ENCODE assay signal across 8 mouse cellular contexts in genomic region chr7:127480321-127480720, GRCm38 (mm10). TPM values are rescaled to one million over a fixed set of nuclear protein-coding genes. Genes with fewer than 3 reads are reported as not detected.
A peak's percentile ranks its signal among the peaks of the same experiment; 100 is the strongest.
DNase-seq lines count a peak whose midpoint lies in the region; ATAC-seq and TF ChIP-seq lines count a peak whose summit lies in the region.

No protein-coding gene starts in this region.

- no peak for DNase-seq in layer of hippocampus, adult 2 months (ENCODE audit: low spot score in 2 of 2)
- no peak for DNase-seq in layer of hippocampus, adult 8-10 months (ENCODE audit: low spot score in 2 of 2)
- peak; percentile 23 for DNase-seq in liver
- DNase-seq in natural killer cell, adult 2 months (ENCODE audit: low spot score in 2 of 2), result peak; percentile 74 to 81
- DNase-seq in frontal cortex, postnatal 36 days (ENCODE audit: low spot score in 2 of 2), result no peak
- DNase-seq in urinary bladder, adult 18-20 months (ENCODE audit: low spot score in 2 of 2), result no peak
- no peak for DNase-seq in cerebellum, adult 9-11 months

- peak overlapping the region; percentile 57 for H3K4me3 ChIP-seq in layer of hippocampus, adult 2 months
- H3K4me3 ChIP-seq in forebrain, embryonic 13.5 days, result peak overlapping the region; percentile 99

- 71% methylated on average over 2 of the region's 2 CpGs for WGBS in forebrain, embryonic 13.5 days

- no peak for ATAC-seq in forebrain, embryonic 13.5 days

- peak overlapping the region; percentile 100 for H3K4me2 ChIP-seq in forebrain, embryonic 13.5 days

- H3K27me3 ChIP-seq in forebrain, embryonic 13.5 days, result no peaks in the 10 kb centered on the region

- H3K36me3 ChIP-seq in forebrain, embryonic 13.5 days (ENCODE audit: poor library complexity, severe bottlenecking), result peaks cover 60% of the 10 kb centered on the region

- peak overlapping the region; percentile 99 for H3K27ac ChIP-seq in layer of hippocampus, adult 2 months
- no peak overlapping the region for H3K27ac ChIP-seq in forebrain, embryonic 13.5 days

- peaks cover 32% of the 10 kb centered on the region for H3K4me1 ChIP-seq in forebrain, embryonic 13.5 days

- H3K9me3 ChIP-seq in forebrain, embryonic 13.5 days (replicated peaks), result no peaks in the 10 kb centered on the region

- peak overlapping the region; percentile 97 for H3K9ac ChIP-seq in forebrain, embryonic 13.5 days

- no peak for TF ChIP-seq CTCF in layer of hippocampus, adult 2 months (conservative IDR thresholded peaks at IDR 0.05)

RNA-seq across cellular contexts. Expression of gene Fbrs, which starts 1.3 kb away (rescaled TPM):
- 10 to 100 TPM; 60.3 to 72.5 TPM for total RNA-seq in layer of hippocampus, adult 2 months (2021)
- 10 to 100 TPM; 56.2 to 72.2 (median 65.5) TPM for total RNA-seq in layer of hippocampus, adult 8-10 months (2022)
- 11.2 and 11.9 TPM in 2 replicates for polyA plus RNA-seq in forebrain, embryonic 13.5 days (2015; fragmentation: Nextera tagmentation; extraction: Ambion mirVana)

RNA-seq across cellular contexts. Expression of gene Prr14, which starts 20.9 kb away (rescaled TPM):
- 10 to 100 TPM; 29.2 to 35.3 TPM for total RNA-seq in layer of hippocampus, adult 2 months (2021)
- total RNA-seq in layer of hippocampus, adult 8-10 months (2022), result 10 to 100 TPM; 30.0 to 35.5 (median 34.0) TPM
- 49.6 and 51.0 TPM in 2 replicates for polyA plus RNA-seq in forebrain, embryonic 13.5 days (2015; fragmentation: Nextera tagmentation; extraction: Ambion mirVana)

RNA-seq across cellular contexts. Expression of gene Zfp689, which starts 31.4 kb away (rescaled TPM):
- total RNA-seq in layer of hippocampus, adult 2 months (2021), result 1 to 10 TPM; 5.0 to 7.6 TPM
- total RNA-seq in layer of hippocampus, adult 8-10 months (2022), result 1 to 10 TPM; 4.5 to 7.3 (median 5.5) TPM
- polyA plus RNA-seq in forebrain, embryonic 13.5 days (2015; fragmentation: Nextera tagmentation; extraction: Ambion mirVana), result 16.6 and 17.4 TPM in 2 replicates

RNA-seq across cellular contexts. Expression of gene Srcap, which starts 31.5 kb away (rescaled TPM):
- total RNA-seq in layer of hippocampus, adult 2 months (2021), result 100 to 1,000 TPM; 118 to 127 TPM
- total RNA-seq in layer of hippocampus, adult 8-10 months (2022), result 100 to 1,000 TPM; 118 to 139 (median 120) TPM
- 50.3 and 55.2 TPM in 2 replicates for polyA plus RNA-seq in forebrain, embryonic 13.5 days (2015; fragmentation: Nextera tagmentation; extraction: Ambion mirVana)

RNA-seq across cellular contexts. Expression of gene Gm42715, which starts 39.1 kb away (rescaled TPM):
- total RNA-seq in layer of hippocampus, adult 2 months (2021), result 10 to 100 TPM in 1 of 2 experiments, 1 to 10 TPM in 1; 9.0 to 12.0 TPM
- 10 to 100 TPM in 1 of 4 experiments, 1 to 10 TPM in 3; 8.1 to 17.1 (median 9.6) TPM for total RNA-seq in layer of hippocampus, adult 8-10 months (2022)
- 19.5 and 21.2 TPM in 2 replicates for polyA plus RNA-seq in forebrain, embryonic 13.5 days (2015; fragmentation: Nextera tagmentation; extraction: Ambion mirVana)

Comparison
In these comparisons a context has a peak if more than half of its experiments do, and no peak if none do; other contexts are left out.
1. DNase-seq: peak in liver (single experiment) and natural killer cell, adult 2 months (2 of 2); none in layer of hippocampus, adult 2 months (0 of 2), layer of hippocampus, adult 8-10 months (0 of 2), frontal cortex, postnatal 36 days (0 of 2), urinary bladder, adult 18-20 months (0 of 2) and cerebellum, adult 9-11 months (single experiment).